Comparison of ENCODE assay signal across 16 mouse cellular contexts in genomic region chr4:45785959-45786358, GRCm38 (mm10). TPM values are rescaled to one million over a fixed set of nuclear protein-coding genes. Genes with fewer than 3 reads are reported as not detected.
"Had no signal": no experiment of that assay in that cellular context is flagged by ENCODE, and none has a peak within 500 bp of the region (broad histone marks: within the 10 kb centered on the region; RNA-seq: fewer than 3 reads in every experiment).

No protein-coding gene starts in this region.

- ATAC-seq: lung, postnatal 0 days; midbrain, embryonic 15.5 days had no signal

- H3K4me2 ChIP-seq: liver, embryonic 11.5 days; liver, embryonic 15.5 days; midbrain, embryonic 15.5 days had no signal

- H3K4me3 ChIP-seq: liver, embryonic 15.5 days; midbrain, embryonic 15.5 days had no signal

- H3K27me3 ChIP-seq: liver, embryonic 15.5 days; midbrain, embryonic 15.5 days had no signal

- H3K9ac ChIP-seq: liver, embryonic 15.5 days; midbrain, embryonic 15.5 days had no signal

- H3K27ac ChIP-seq: liver, embryonic 15.5 days; midbrain, embryonic 15.5 days; stomach, postnatal 0 days had no signal

- H3K36me3 ChIP-seq: liver, embryonic 15.5 days; midbrain, embryonic 15.5 days had no signal

- DNase-seq: kidney, adult 8-10 months; kidney, postnatal 25 days; layer of hippocampus, adult 9-11 months; layer of hippocampus, postnatal 36 days; lung, adult 2 months; lung, postnatal 36 days; right cerebral cortex, adult 18-20 months; right cerebral cortex, postnatal 25 days; thymus, postnatal 4 days had no signal

- H3K9me3 ChIP-seq: liver, embryonic 15.5 days; midbrain, embryonic 15.5 days had no signal

RNA-seq across cellular contexts. Expression of gene Igfbpl1, which starts 40.8 kb away (rescaled TPM):
- total RNA-seq: megakaryocyte progenitor cell, adult 5-6 weeks had no signal
- polyA plus RNA-seq: kidney, embryonic 16.5 days; liver, embryonic 15.5 days; lung, postnatal 0 days had no signal
